Mouse (Mus musculus) C2C12 (cell line): Measurements from ENCODE around the gene Ndufa12. TPM values are rescaled to one million over a fixed set of nuclear protein-coding genes. Genes with fewer than 3 reads are reported as not detected.

Experiments
- H3K27me3 ChIP-seq: one replicate; pipeline ENCODE4 v1.6.1; 2011; ENCODE audit not compliant: control insufficient read depth, insufficient read depth, insufficient read length
- H3K36me3 ChIP-seq: one replicate; pipeline ENCODE4 v1.6.1; 2011; ENCODE audit not compliant: control insufficient read depth, insufficient read depth
- H3K4me3 ChIP-seq: one replicate; pipeline ENCODE4 v1.5.1; 2011; ENCODE audit warnings: mild to moderate bottlenecking, control low read depth; ENCODE audit not compliant: poor library complexity, insufficient read depth, severe bottlenecking
- H3K79me2 ChIP-seq: one replicate; pipeline ENCODE4 v1.6.1; 2011; ENCODE audit not compliant: control insufficient read depth, insufficient read depth
- H3K79me3 ChIP-seq: one replicate; pipeline ENCODE4 v1.6.1; 2011; ENCODE audit warnings: low read depth, control low read depth
- H3ac ChIP-seq: one replicate; pipeline ENCODE3; 2011; ENCODE audit warnings: low read depth; ENCODE audit not compliant: control insufficient read depth, insufficient read length
- CEBPB ChIP-seq: IDR thresholded peaks from one replicate; pipeline ENCODE4 v1.6.1; 2011; ENCODE audit warnings: low read depth, mild to moderate bottlenecking, control low read depth, moderate library complexity
- CTCF ChIP-seq: IDR thresholded peaks from one replicate; pipeline ENCODE4 v1.5.1; 2011; ENCODE audit not compliant: control insufficient read depth, insufficient read depth, insufficient read length
- FOSL1 ChIP-seq: IDR thresholded peaks from one replicate; pipeline ENCODE4 v1.8.0; 2011; ENCODE audit warnings: mild to moderate bottlenecking, low read length; ENCODE audit not compliant: poor library complexity, insufficient read depth, severe bottlenecking
- MAX ChIP-seq: IDR thresholded peaks from one replicate; pipeline ENCODE4 v1.6.1; 2011; ENCODE audit warnings: mild to moderate bottlenecking, control low read depth
- MYOD1 ChIP-seq: IDR thresholded peaks from one replicate; pipeline ENCODE4 v1.6.1; 2011; ENCODE audit warnings: low read depth; ENCODE audit not compliant: control insufficient read depth, insufficient read length
- MYOG ChIP-seq: IDR thresholded peaks from one replicate; pipeline ENCODE4 v1.6.1; 2011; ENCODE audit not compliant: control insufficient read depth, insufficient read length; ENCODE audit errors: extremely low read depth
- USF1 ChIP-seq: IDR thresholded peaks from one replicate; pipeline ENCODE4 v1.6.1; 2011; ENCODE audit warnings: low read depth, mild to moderate bottlenecking, control low read depth, moderate library complexity
- polyA plus RNA-seq: library from polyadenylated mRNA; unstranded; fragments of >200 nt; fragmentation: generic; extraction: Trizol; gene quantifications from one replicate; pipeline ENCODE4 v1.2.1, GENCODE M21; 2012; ENCODE audit warnings: missing spikeins

Ndufa12 gene
- polyA plus RNA-seq, 1 experiment, result 364 TPM

DNA sequence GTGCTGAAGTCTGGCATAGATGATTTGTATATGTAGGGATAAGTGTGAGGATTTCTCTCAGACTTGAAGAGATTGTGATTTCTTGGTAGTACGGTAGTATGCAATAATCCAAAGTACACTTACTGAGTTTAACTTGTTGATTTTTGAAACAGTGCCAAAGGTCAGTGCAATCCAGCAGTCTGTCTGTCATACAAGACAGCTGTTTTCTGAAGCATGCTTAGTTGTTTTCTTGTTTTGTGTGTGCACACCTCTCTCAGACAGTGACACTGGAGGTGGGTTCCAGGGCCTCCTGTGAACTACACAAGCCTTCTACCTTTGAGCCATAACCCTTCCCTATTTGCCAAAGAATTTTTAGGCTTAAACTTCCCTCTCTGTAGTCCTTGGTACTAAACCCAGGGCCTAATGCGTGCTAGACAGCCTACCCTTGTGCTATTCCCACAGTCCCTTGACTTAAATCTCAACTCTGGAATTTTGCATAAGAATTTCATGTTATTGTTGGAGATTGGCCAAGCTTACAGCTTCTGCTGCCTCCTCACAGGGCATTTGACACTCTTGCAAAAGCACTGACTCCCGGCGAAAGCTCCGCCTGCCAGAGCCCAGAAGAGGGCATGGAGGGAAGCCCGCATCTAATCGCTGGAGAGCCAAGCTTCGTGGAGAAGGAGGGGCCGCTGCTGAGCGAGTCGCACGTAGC lies 26.9 kb upstream of the Ndufa12 start:
- TF ChIP-seq USF1, result no peak
- no peak for TF ChIP-seq FOSL1
- no peak for TF ChIP-seq MYOD1
- no peak for TF ChIP-seq CEBPB
- no peak for TF ChIP-seq MYOG
- no peak for TF ChIP-seq MAX
- no peak for TF ChIP-seq CTCF
- Histone ChIP-seq H3K36me3 (peaks cover 68% of the 10 kb centered on the region), H3K27me3 (no peaks in the 10 kb centered on the region), H3K79me2 (no peaks in the 10 kb centered on the region), H3K4me3 (no peak overlapping the region), H3K79me3 (no peaks in the 10 kb centered on the region), H3ac (no peak overlapping the region)

DNA sequence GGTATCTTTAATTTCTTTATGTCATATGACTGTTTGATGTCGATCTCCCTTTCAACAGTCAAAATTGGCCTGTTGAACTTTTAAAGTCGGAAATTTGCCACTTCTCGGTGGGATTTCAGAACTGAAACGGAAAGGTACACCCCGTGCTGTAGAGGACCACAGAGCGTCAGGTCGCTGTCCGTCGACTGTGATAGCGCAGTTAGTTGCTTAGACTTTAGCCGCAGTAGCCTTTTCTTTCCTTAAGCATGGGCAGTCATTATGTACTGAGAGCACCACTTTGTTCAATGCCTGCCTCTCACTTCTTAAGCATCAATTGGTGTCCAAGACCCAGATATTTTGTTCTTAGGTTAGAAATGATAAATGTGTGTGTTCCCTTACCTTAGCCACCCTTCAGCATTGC lies 26.4 kb upstream of the Ndufa12 start:
- H3K36me3 ChIP-seq, result peaks cover 65% of the 10 kb centered on the region
- H3K4me3 ChIP-seq, result no peak overlapping the region
- TF ChIP-seq CEBPB, result no peak
- no peak for TF ChIP-seq MYOG
- no peak for TF ChIP-seq MAX
- TF ChIP-seq MYOD1, result no peak
- no peak for TF ChIP-seq USF1
- no peak for TF ChIP-seq FOSL1
- no peak for TF ChIP-seq CTCF
- H3K27me3 ChIP-seq, result no peaks in the 10 kb centered on the region
- no peaks in the 10 kb centered on the region for H3K79me2 ChIP-seq
- H3K79me3 ChIP-seq, result no peaks in the 10 kb centered on the region
- no peak overlapping the region for H3ac ChIP-seq

DNA sequence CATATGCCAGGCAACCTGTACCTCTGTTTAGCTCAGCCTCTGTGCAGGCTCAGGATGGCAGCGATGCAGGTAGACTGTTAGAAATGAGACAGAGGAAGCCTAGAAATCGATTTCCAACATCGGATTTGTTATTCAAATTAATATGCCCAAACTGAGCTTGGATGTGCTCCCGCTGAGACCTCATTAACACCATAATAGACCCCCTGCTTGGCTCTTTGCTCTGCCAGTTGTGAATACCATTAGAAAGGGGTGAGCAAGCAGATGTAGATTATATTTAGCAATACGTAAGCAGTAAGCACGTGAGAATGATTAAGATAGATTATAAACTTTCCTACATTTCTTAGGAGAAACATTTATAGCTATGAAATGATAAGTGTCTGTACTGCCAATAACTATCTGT lies 25.8 kb upstream of the Ndufa12 start:
- Histone ChIP-seq H3K79me2 (no peaks in the 10 kb centered on the region), H3K36me3 (peaks cover 59% of the 10 kb centered on the region)
- no peak for TF ChIP-seq MYOD1
- no peak for TF ChIP-seq USF1
- no peak for TF ChIP-seq CEBPB
- TF ChIP-seq MAX, result no peak
- no peak for TF ChIP-seq CTCF
- no peak for TF ChIP-seq MYOG
- TF ChIP-seq FOSL1, result no peak

DNA sequence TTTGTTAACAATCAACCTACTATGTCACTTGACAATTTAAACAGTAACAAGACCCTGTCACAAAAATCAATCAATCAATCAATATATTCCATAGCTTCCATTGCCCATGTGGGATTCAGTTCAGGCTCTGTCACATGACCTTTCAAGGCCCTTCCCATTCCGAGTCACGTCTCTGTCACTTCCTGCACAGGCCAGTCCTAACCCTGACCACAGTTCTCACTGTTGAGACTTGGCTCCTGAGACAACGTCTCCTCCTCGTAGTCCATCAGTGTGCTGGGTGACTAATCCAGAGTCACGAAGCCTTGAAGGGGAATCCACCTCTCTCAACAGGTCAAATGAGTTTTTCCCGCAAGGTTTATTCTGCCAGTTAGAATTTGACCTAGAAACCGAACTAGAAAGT lies 23.9 kb upstream of the Ndufa12 start:
- Histone ChIP-seq H3K27me3 (no peaks in the 10 kb centered on the region), H3K4me3 (no peak overlapping the region)

More for the DNA sequence above, 25.8 kb upstream of the Ndufa12 start:
- Histone ChIP-seq H3K79me3 (no peaks in the 10 kb centered on the region), H3K27me3 (no peaks in the 10 kb centered on the region), H3ac (no peak overlapping the region), H3K4me3 (no peak overlapping the region)

DNA sequence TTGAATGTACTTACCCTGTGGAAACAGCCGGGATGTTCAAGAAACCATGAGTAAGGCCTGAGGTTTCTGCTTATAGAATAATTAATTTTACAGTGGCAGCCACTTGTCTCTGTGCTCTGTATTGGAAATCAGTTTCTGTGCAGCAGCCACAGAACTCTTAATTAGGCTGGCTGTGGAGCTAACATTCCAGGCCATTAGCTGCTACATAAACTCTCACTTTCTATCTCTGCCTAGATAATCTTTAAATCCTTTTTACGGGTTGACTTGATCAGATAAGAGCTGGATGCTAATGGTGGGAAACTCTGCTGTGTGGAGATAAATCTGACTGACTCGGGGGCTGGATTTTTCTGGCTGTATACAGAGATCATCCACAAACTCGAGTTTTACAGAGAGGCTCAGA lies 15.3 kb upstream of the Ndufa12 start:
- TF ChIP-seq CTCF, result no peak
- no peak for TF ChIP-seq MYOD1
- TF ChIP-seq MAX, result no peak
- no peak for TF ChIP-seq USF1
- no peak for TF ChIP-seq FOSL1
- TF ChIP-seq CEBPB, result no peak
- no peak for TF ChIP-seq MYOG
- Histone ChIP-seq H3K79me3 (no peaks in the 10 kb centered on the region), H3K79me2 (no peaks in the 10 kb centered on the region), H3K4me3 (no peak overlapping the region), H3ac (no peak overlapping the region), H3K27me3 (no peaks in the 10 kb centered on the region), H3K36me3 (peaks cover 39% of the 10 kb centered on the region)

More for the DNA sequence above, 23.9 kb upstream of the Ndufa12 start:
- Histone ChIP-seq H3K79me3 (no peaks in the 10 kb centered on the region), H3ac (no peak overlapping the region), H3K79me2 (no peaks in the 10 kb centered on the region), H3K36me3 (peaks cover 46% of the 10 kb centered on the region)
- no peak for TF ChIP-seq MYOG
- TF ChIP-seq MAX, result no peak
- peak; percentile 91 for TF ChIP-seq USF1
- TF ChIP-seq MYOD1, result no peak
- no peak for TF ChIP-seq CEBPB

DNA sequence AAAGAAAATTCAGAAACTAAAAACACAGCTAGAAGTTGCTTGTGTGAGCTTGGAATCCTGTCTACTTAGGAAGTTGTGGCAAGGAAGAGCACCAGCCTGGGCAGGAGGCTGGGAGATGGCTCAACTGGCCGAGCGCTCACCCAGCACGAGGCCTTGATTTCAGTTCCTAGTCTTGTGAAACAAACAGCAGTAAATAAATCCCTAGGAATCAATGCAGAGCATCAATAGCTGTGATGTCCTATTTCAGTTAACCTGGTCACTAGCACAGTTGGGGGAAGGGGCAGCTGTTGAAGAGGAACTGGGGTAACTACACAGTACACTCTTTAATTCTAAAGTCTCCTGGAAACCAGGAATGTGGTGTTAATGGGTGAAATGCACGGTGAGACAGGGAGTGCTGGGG lies 6.5 kb downstream of the Ndufa12 start:
- Histone ChIP-seq H3K4me3 (no peak overlapping the region), H3K79me3 (peaks cover 17% of the 10 kb centered on the region), H3K36me3 (peaks cover 63% of the 10 kb centered on the region), H3K79me2 (peaks cover 32% of the 10 kb centered on the region), H3K27me3 (no peaks in the 10 kb centered on the region), H3ac (no peak overlapping the region)
- no peak for TF ChIP-seq MYOG
- no peak for TF ChIP-seq MAX
- no peak for TF ChIP-seq FOSL1
- no peak for TF ChIP-seq MYOD1
- TF ChIP-seq USF1, result no peak
- no peak for TF ChIP-seq CEBPB
- no peak for TF ChIP-seq CTCF
